Comparison of ENCODE assay signal across 9 mouse cellular contexts in genomic region chr13:103646035-103646434, GRCm38 (mm10).
A peak's percentile ranks its signal among the peaks of the same experiment; 100 is the strongest.
DNase-seq lines count a peak whose midpoint lies in the region; ATAC-seq and TF ChIP-seq lines count a peak whose summit lies in the region.
"Had no signal": no experiment of that assay in that cellular context is flagged by ENCODE, and none has a peak within 500 bp of the region (broad histone marks: within the 10 kb centered on the region; RNA-seq: fewer than 3 reads in every experiment).

No protein-coding gene starts in this region.

- no peak overlapping the region for H3K4me3 ChIP-seq in forebrain, embryonic 13.5 days
- H3K4me3 ChIP-seq in forebrain, embryonic 15.5 days: no peak overlapping the region
- no peak overlapping the region for H3K4me3 ChIP-seq in liver, postnatal 0 days (ENCODE audit: low read depth, low read length)
- H3K4me3 ChIP-seq in liver, embryonic 11.5 days (ENCODE audit: low read depth, low read length): no peak overlapping the region
- H3K4me3 ChIP-seq in intestine, embryonic 16.5 days (ENCODE audit: low read length): no peak overlapping the region
- H3K4me3 ChIP-seq: hindbrain, embryonic 15.5 days had no signal

- TF ChIP-seq EP300 in liver, postnatal 0 days (IDR thresholded peaks at IDR 0.05; ENCODE audit: low read depth): no peak

- WGBS in forebrain, embryonic 13.5 days: 40% methylated on average over 4 of the region's 4 CpGs
- 40% methylated on average over 4 of the region's 4 CpGs for WGBS in forebrain, embryonic 15.5 days
- WGBS in liver, postnatal 0 days (ENCODE audit: insufficient replicate concordance): 29% methylated on average over 4 of the region's 4 CpGs
- 33% methylated on average over 4 of the region's 4 CpGs for WGBS in liver, embryonic 11.5 days
- WGBS in intestine, embryonic 16.5 days: 39% methylated on average over 4 of the region's 4 CpGs

- peak; percentile 71 for TF ChIP-seq CTCF in liver, postnatal 0 days (IDR thresholded peaks at IDR 0.05; ENCODE audit: low read depth)

- 0 out of 2 replicates have a peak, but pooled peaks cover 6% of the 10 kb centered on the region for H3K4me1 ChIP-seq in forebrain, embryonic 13.5 days
- 0 out of 2 replicates have a peak, but pooled peaks cover 3% of the 10 kb centered on the region for H3K4me1 ChIP-seq in forebrain, embryonic 15.5 days
- no peaks in the 10 kb centered on the region for H3K4me1 ChIP-seq in liver, postnatal 0 days (ENCODE audit: insufficient read depth)
- H3K4me1 ChIP-seq in liver, embryonic 11.5 days (replicated peaks; ENCODE audit: control insufficient read depth, insufficient read depth, low read length): no peaks in the 10 kb centered on the region
- no peaks in the 10 kb centered on the region for H3K4me1 ChIP-seq in intestine, embryonic 16.5 days (ENCODE audit: control insufficient read depth, insufficient read depth, low read length)

- no peak overlapping the region for H3K4me2 ChIP-seq in forebrain, embryonic 13.5 days
- H3K4me2 ChIP-seq in forebrain, embryonic 15.5 days (replicated peaks): no peak overlapping the region
- H3K4me2 ChIP-seq in liver, postnatal 0 days (ENCODE audit: low read depth, low read length): no peak overlapping the region
- no peak overlapping the region for H3K4me2 ChIP-seq in liver, embryonic 11.5 days
- H3K4me2 ChIP-seq in intestine, embryonic 16.5 days (ENCODE audit: low read depth, low read length): no peak overlapping the region
- H3K4me2 ChIP-seq: hindbrain, embryonic 15.5 days had no signal

- H3K9me3 ChIP-seq in forebrain, embryonic 13.5 days (replicated peaks): no peaks in the 10 kb centered on the region
- H3K9me3 ChIP-seq in forebrain, embryonic 15.5 days: no peaks in the 10 kb centered on the region
- no peaks in the 10 kb centered on the region for H3K9me3 ChIP-seq in liver, postnatal 0 days (ENCODE audit: low read length)
- H3K9me3 ChIP-seq in liver, embryonic 11.5 days (ENCODE audit: control insufficient read depth, low read length): no peaks in the 10 kb centered on the region
- H3K9me3 ChIP-seq in intestine, embryonic 16.5 days (ENCODE audit: control insufficient read depth, low read length): no peaks in the 10 kb centered on the region
- H3K9me3 ChIP-seq: hindbrain, embryonic 15.5 days had no signal

- H3K27ac ChIP-seq in forebrain, embryonic 13.5 days: no peak overlapping the region
- H3K27ac ChIP-seq in forebrain, embryonic 15.5 days (replicated peaks): no peak overlapping the region
- no peak overlapping the region for H3K27ac ChIP-seq in liver, postnatal 0 days (ENCODE audit: low read depth)
- H3K27ac ChIP-seq in liver, embryonic 11.5 days (ENCODE audit: low read depth, low read length): no peak overlapping the region
- H3K27ac ChIP-seq in intestine, embryonic 16.5 days (ENCODE audit: low read length): no peak overlapping the region
- H3K27ac ChIP-seq: hindbrain, embryonic 15.5 days had no signal

- H3K36me3 ChIP-seq in forebrain, embryonic 13.5 days (ENCODE audit: poor library complexity, severe bottlenecking): no peaks in the 10 kb centered on the region
- H3K36me3 ChIP-seq in forebrain, embryonic 15.5 days: no peaks in the 10 kb centered on the region
- H3K36me3 ChIP-seq in liver, postnatal 0 days (replicated peaks; ENCODE audit: insufficient read depth, low read length): no peaks in the 10 kb centered on the region
- H3K36me3 ChIP-seq in liver, embryonic 11.5 days (ENCODE audit: control insufficient read depth, insufficient read depth, low read length): no peaks in the 10 kb centered on the region
- H3K36me3 ChIP-seq in intestine, embryonic 16.5 days (ENCODE audit: control insufficient read depth, insufficient read depth, low read length): no peaks in the 10 kb centered on the region
- H3K36me3 ChIP-seq: hindbrain, embryonic 15.5 days had no signal

- H3K27me3 ChIP-seq in forebrain, embryonic 13.5 days: no peaks in the 10 kb centered on the region
- H3K27me3 ChIP-seq in forebrain, embryonic 15.5 days: no peaks in the 10 kb centered on the region
- no peaks in the 10 kb centered on the region for H3K27me3 ChIP-seq in liver, postnatal 0 days (ENCODE audit: insufficient read depth, low read length)
- no peaks in the 10 kb centered on the region for H3K27me3 ChIP-seq in liver, embryonic 11.5 days (replicated peaks; ENCODE audit: control insufficient read depth, insufficient read depth, low read length)
- no peaks in the 10 kb centered on the region; the same call in 1 of the 2 replicates for H3K27me3 ChIP-seq in intestine, embryonic 16.5 days (replicated peaks; ENCODE audit: control insufficient read depth, insufficient read depth, low read length)
- H3K27me3 ChIP-seq: hindbrain, embryonic 15.5 days had no signal

- no peak for DNase-seq in liver, postnatal 0 days
- no peak for DNase-seq in liver, embryonic 11.5 days (ENCODE audit: low spot score)
- peak; percentile 28 for DNase-seq in WW6 (ENCODE audit: low read depth, low spot score)
- DNase-seq in lung, postnatal 14 days: peak; percentile 19
- no peak for DNase-seq in layer of hippocampus, postnatal 36 days

- H3K9ac ChIP-seq in forebrain, embryonic 13.5 days: no peak overlapping the region
- no peak overlapping the region for H3K9ac ChIP-seq in forebrain, embryonic 15.5 days (replicated peaks)
- no peak overlapping the region for H3K9ac ChIP-seq in liver, postnatal 0 days (replicated peaks)
- H3K9ac ChIP-seq in liver, embryonic 11.5 days (ENCODE audit: low read depth, low read length): no peak overlapping the region
- H3K9ac ChIP-seq in intestine, embryonic 16.5 days (ENCODE audit: low read depth, low read length): no peak overlapping the region
- H3K9ac ChIP-seq: hindbrain, embryonic 15.5 days had no signal

- 0 out of 2 replicates have a peak, but pooled peaks have one; percentile 11 for ATAC-seq in forebrain, embryonic 13.5 days
- no peak for ATAC-seq in forebrain, embryonic 15.5 days (replicated peaks)
- ATAC-seq in liver, postnatal 0 days: no peak
- no peak for ATAC-seq in liver, embryonic 11.5 days (replicated peaks; ENCODE audit: low FRiP score)
- ATAC-seq in intestine, embryonic 16.5 days: no peak

Comparison
In these comparisons a context has a peak if more than half of its experiments do, and no peak if none do; other contexts are left out.
1. DNase-seq: peak in WW6 (single experiment) and lung, postnatal 14 days (single experiment); none in liver, postnatal 0 days (single experiment), liver, embryonic 11.5 days (single experiment) and layer of hippocampus, postnatal 36 days (0 of 2).